In the genomic region with DNA sequence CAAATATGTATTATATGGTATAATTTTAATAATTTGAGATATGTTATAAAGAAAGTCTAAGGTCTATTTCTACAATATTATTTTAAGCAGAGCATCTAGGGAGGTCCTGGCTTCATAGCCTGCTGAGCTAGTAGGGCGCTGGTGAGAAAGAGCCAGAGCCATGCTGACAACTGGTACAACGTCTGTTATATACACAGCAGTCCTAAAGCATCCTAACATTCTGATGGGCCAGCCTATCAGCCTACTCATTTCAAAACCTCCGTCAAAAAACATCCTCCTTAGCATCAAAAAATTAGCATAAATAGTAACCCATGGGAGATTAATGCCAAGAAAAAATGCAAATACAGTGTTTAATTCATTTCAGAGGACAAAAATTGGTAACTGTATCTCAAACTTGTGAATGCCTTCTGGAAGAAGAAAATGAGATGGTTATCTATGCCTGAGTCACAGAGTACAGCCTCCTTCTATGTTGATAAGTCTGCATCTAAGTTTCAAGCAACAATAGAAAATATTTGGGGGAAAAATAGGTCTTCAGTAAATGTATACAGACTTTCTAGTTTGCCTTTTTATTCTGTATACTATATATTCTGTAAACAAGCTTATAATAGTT, we compare ENCODE assay signal across 28 mouse cellular contexts. TPM values are rescaled to one million over a fixed set of nuclear protein-coding genes. Genes with fewer than 3 reads are reported as not detected.
"Had no signal": no experiment of that assay in that cellular context is flagged by ENCODE, and none has a peak within 500 bp of the region (broad histone marks: within the 10 kb centered on the region; RNA-seq: fewer than 3 reads in every experiment).

No protein-coding gene starts in this region.

- H3K4me1 ChIP-seq: kidney, embryonic 15.5 days; midbrain, embryonic 13.5 days had no signal

- H3K9ac ChIP-seq: kidney, embryonic 15.5 days; liver, embryonic 13.5 days; midbrain, embryonic 13.5 days had no signal

- H3K4me2 ChIP-seq: kidney, embryonic 15.5 days; liver, embryonic 13.5 days; midbrain, embryonic 13.5 days had no signal

- ATAC-seq: midbrain, embryonic 13.5 days had no signal

- H3K27me3 ChIP-seq: kidney, embryonic 15.5 days; liver, embryonic 13.5 days; midbrain, embryonic 13.5 days had no signal

- H3K9me3 ChIP-seq: kidney, embryonic 15.5 days; liver, embryonic 13.5 days; midbrain, embryonic 13.5 days had no signal

- H3K4me3 ChIP-seq: kidney, embryonic 15.5 days; left cerebral cortex, adult 2 months; liver, embryonic 13.5 days; midbrain, embryonic 13.5 days had no signal

- DNase-seq: kidney, postnatal 10 days; kidney, postnatal 36 days; layer of hippocampus, postnatal 36 days; liver, embryonic 13.5 days; lung, adult 2 months; lung, postnatal 14 days; thymus, postnatal 25 days had no signal

- H3K27ac ChIP-seq: kidney, embryonic 15.5 days; left cerebral cortex, adult 2 months; liver, embryonic 13.5 days; macrophage; midbrain, embryonic 13.5 days; stomach, postnatal 0 days had no signal

RNA-seq across cellular contexts. Expression of gene 1700017N19Rik, which starts 33.6 kb away (rescaled TPM):
- total RNA-seq: layer of hippocampus, adult 8-10 months; layer of hippocampus, postnatal 10 days; layer of hippocampus, postnatal 36 days; left cerebral cortex, adult 2 months; left cerebral cortex, postnatal 10 days; left cerebral cortex, postnatal 36 days; liver, adult 2 months; megakaryocyte, adult 5-6 weeks; midbrain, postnatal 0 days had no signal
- polyA plus RNA-seq: kidney, embryonic 15.5 days; limb, embryonic 11.5 days; limb, embryonic 14.5 days; liver, adult 2 months; liver, embryonic 13.5 days; liver, embryonic 16.5 days; lung, adult 2 months; lung, embryonic 16.5 days; macrophage; neural tube, embryonic 11.5 days; small intestine, adult 2 months; spleen, adult 2 months; stomach, embryonic 14.5 days; stomach, postnatal 0 days; thymus, postnatal 0 days had no signal
